Mouse (Mus musculus) liver, postnatal 0 days (tissue): ENCODE measurements at regions not wholly inside any gene's neighbourhood (a gene's known extent, or its start where the extent isn't known, plus 50 kb on each side); places are given as distances from the start of the nearest gene placed in this dataset.

ENCODE experiments used
- CTCF ChIP-seq: sonication (generic); IDR thresholded peaks from 2 replicates; pipeline ENCODE4 v1.5.1; 2016; ENCODE audit warnings: antibody characterized with exemption, low read depth
- EP300 ChIP-seq: IDR thresholded peaks from 2 replicates; pipeline ENCODE4 v1.6.1; 2016; ENCODE audit warnings: antibody characterized with exemption, low read depth, mild to moderate bottlenecking

DNA sequence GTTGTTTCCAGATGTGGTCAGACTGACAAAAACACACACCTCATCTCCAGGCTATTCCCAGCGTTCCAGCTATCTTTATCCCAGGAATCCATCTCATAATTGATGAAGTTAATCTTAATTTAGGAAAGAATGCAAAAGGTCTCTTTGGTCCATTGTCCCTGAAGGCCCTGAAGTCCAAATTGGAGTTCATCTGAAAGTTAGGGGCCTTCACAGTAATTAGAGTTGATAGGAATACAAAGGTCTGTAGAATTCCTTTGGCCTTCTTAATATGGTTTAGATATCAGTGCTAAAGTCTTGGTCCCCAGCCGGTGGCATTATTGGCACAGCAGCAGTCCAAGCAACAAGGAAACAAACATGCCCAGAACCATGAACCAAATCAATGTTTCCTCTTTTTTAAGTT, 178.7 kb upstream of the Cdh5 start:
- no peak for TF ChIP-seq CTCF
- TF ChIP-seq EP300: no peak
